ENCODE assay signal across 12 mouse cellular contexts in genomic region chr6:41662320-41662719, GRCm38 (mm10). TPM values are rescaled to one million over a fixed set of nuclear protein-coding genes. Genes with fewer than 3 reads are reported as not detected.
A peak's percentile ranks its signal among the peaks of the same experiment; 100 is the strongest.
DNase-seq lines count a peak whose midpoint lies in the region; ATAC-seq and TF ChIP-seq lines count a peak whose summit lies in the region.
"Had no signal": no experiment of that assay in that cellular context is flagged by ENCODE, and none has a peak within 500 bp of the region (broad histone marks: within the 10 kb centered on the region; RNA-seq: fewer than 3 reads in every experiment).

No protein-coding gene starts in this region.

- peak; percentile 47 for TF ChIP-seq CTCF in lung, embryonic 14.5 days (IDR thresholded peaks at IDR 0.05; ENCODE audit: low read depth)
- no peak for TF ChIP-seq CTCF in lung, adult 2 months (IDR thresholded peaks at IDR 0.05; ENCODE audit: insufficient read depth, low read length)
- TF ChIP-seq CTCF in stomach, postnatal 0 days (IDR thresholded peaks at IDR 0.05; ENCODE audit: low read depth), result peak; percentile 65

- no peak overlapping the region for H3K4me2 ChIP-seq in lung, embryonic 14.5 days
- H3K4me2 ChIP-seq in stomach, postnatal 0 days (replicated peaks; ENCODE audit: low read depth), result no peak overlapping the region
- H3K4me2 ChIP-seq: liver, embryonic 13.5 days; neural tube, embryonic 12.5 days had no signal

- ATAC-seq in lung, embryonic 14.5 days (ENCODE audit: insufficient read depth), result no peak
- ATAC-seq in stomach, postnatal 0 days (ENCODE audit: low FRiP score, low TSS enrichment), result 0 out of 2 replicates have a peak, but pooled peaks have one; percentile 38

- H3K4me1 ChIP-seq in lung, embryonic 14.5 days (ENCODE audit: insufficient read depth), result no peaks in the 10 kb centered on the region
- H3K4me1 ChIP-seq in lung, adult 2 months (ENCODE audit: control insufficient read depth, insufficient read depth, low read length), result no peaks in the 10 kb centered on the region
- H3K4me1 ChIP-seq in stomach, postnatal 0 days (replicated peaks; ENCODE audit: control insufficient read depth, insufficient read depth), result no peaks in the 10 kb centered on the region
- H3K4me1 ChIP-seq: liver, embryonic 13.5 days; neural tube, embryonic 12.5 days had no signal

- no peak overlapping the region for H3K4me3 ChIP-seq in lung, embryonic 14.5 days (ENCODE audit: low read depth, low read length)
- H3K4me3 ChIP-seq in lung, adult 2 months (replicated peaks; ENCODE audit: extremely low read depth, low read depth, low read length), result no peak overlapping the region
- no peak overlapping the region for H3K4me3 ChIP-seq in stomach, postnatal 0 days (ENCODE audit: low read depth, low read length)
- H3K4me3 ChIP-seq: liver, embryonic 13.5 days; neural tube, embryonic 12.5 days had no signal

- WGBS in lung, embryonic 14.5 days, result 41% methylated on average over 2 of the region's 2 CpGs
- 24% methylated on average over 2 of the region's 2 CpGs for WGBS in lung, adult 2 months
- WGBS in stomach, postnatal 0 days, result 29% methylated on average over 2 of the region's 2 CpGs

- no peak for TF ChIP-seq POLR2A in lung, adult 2 months (IDR thresholded peaks at IDR 0.05; ENCODE audit: borderline replicate concordance, extremely low read depth, low read depth, low read length)

- TF ChIP-seq EP300 in stomach, postnatal 0 days (optimal IDR thresholded peaks at IDR 0.05), result no peak

- H3K36me3 ChIP-seq in lung, embryonic 14.5 days (ENCODE audit: insufficient read depth), result no peaks in the 10 kb centered on the region
- H3K36me3 ChIP-seq in stomach, postnatal 0 days (ENCODE audit: control insufficient read depth, insufficient read depth, low read length), result no peaks in the 10 kb centered on the region
- H3K36me3 ChIP-seq: liver, embryonic 13.5 days; neural tube, embryonic 12.5 days had no signal

- DNase-seq in embryo, embryonic 10 days (ENCODE audit: low spot score), result peak; percentile 29
- no peak for DNase-seq in embryo, embryonic 9.5 days (ENCODE audit: extremely low spot score)
- peak; percentile 39 for DNase-seq in lung, embryonic 14.5 days
- DNase-seq in lung, adult 2 months, result no peak
- DNase-seq in embryo, embryonic 11 days, result peak; percentile 14
- no peak for DNase-seq in stomach, postnatal 0 days (ENCODE audit: low spot score)
- no peak for DNase-seq in cerebellum, adult 11 months
- no peak for DNase-seq in layer of hippocampus, adult 8-10 months (ENCODE audit: low spot score in 2 of 2)
- DNase-seq: liver, embryonic 13.5 days had no signal

- H3K27ac ChIP-seq in lung, embryonic 14.5 days (ENCODE audit: low read depth), result no peak overlapping the region
- H3K27ac ChIP-seq in stomach, postnatal 0 days (replicated peaks), result no peak overlapping the region
- H3K27ac ChIP-seq: liver, embryonic 13.5 days; neural tube, embryonic 12.5 days had no signal

- H3K9ac ChIP-seq in lung, embryonic 14.5 days, result no peak overlapping the region
- no peak overlapping the region for H3K9ac ChIP-seq in stomach, postnatal 0 days (ENCODE audit: low read length)
- H3K9ac ChIP-seq: liver, embryonic 13.5 days; neural tube, embryonic 12.5 days had no signal

- no peaks in the 10 kb centered on the region for H3K9me3 ChIP-seq in lung, embryonic 14.5 days (ENCODE audit: low read depth, low read length)
- H3K9me3 ChIP-seq in stomach, postnatal 0 days (ENCODE audit: control insufficient read depth, low read length), result no peaks in the 10 kb centered on the region
- H3K9me3 ChIP-seq: liver, embryonic 13.5 days; neural tube, embryonic 12.5 days had no signal

- H3K27me3 ChIP-seq in lung, embryonic 14.5 days (ENCODE audit: insufficient read depth, low read length), result no peaks in the 10 kb centered on the region
- no peaks in the 10 kb centered on the region for H3K27me3 ChIP-seq in stomach, postnatal 0 days (ENCODE audit: control insufficient read depth, insufficient read depth, low read length)
- H3K27me3 ChIP-seq: liver, embryonic 13.5 days; neural tube, embryonic 12.5 days had no signal

RNA-seq across cellular contexts. Expression of gene Trpv5, which starts 18.2 kb away (rescaled TPM):
- not detected in 2 replicates for polyA plus RNA-seq in lung, embryonic 14.5 days (2014; fragmentation: Nextera tagmentation; extraction: Ambion mirVana)
- not detected in 2 replicates for polyA plus RNA-seq in lung, adult 2 months (2012; rRNA removed)
- not detected in 2 replicates for polyA plus RNA-seq in stomach, postnatal 0 days (2015; fragmentation: Nextera tagmentation; extraction: Ambion mirVana)
- total RNA-seq in layer of hippocampus, adult 8-10 months (2022), result not detected
- total RNA-seq: gastrocnemius, adult 8-10 months had no signal
- polyA plus RNA-seq: C2C12; liver, embryonic 13.5 days; neural tube, embryonic 12.5 days had no signal

RNA-seq across cellular contexts. Expression of gene Llcfc1, which starts 21.9 kb away (rescaled TPM):
- polyA plus RNA-seq in lung, embryonic 14.5 days (2014; fragmentation: Nextera tagmentation; extraction: Ambion mirVana), result not detected in 2 replicates
- not detected in 2 replicates for polyA plus RNA-seq in lung, adult 2 months (2012; rRNA removed)
- not detected in 2 replicates for polyA plus RNA-seq in stomach, postnatal 0 days (2015; fragmentation: Nextera tagmentation; extraction: Ambion mirVana)
- not detected for total RNA-seq in layer of hippocampus, adult 8-10 months (2022)
- total RNA-seq: gastrocnemius, adult 8-10 months had no signal
- polyA plus RNA-seq: C2C12; liver, embryonic 13.5 days; neural tube, embryonic 12.5 days had no signal

RNA-seq across cellular contexts. Expression of gene Trpv6, which starts 26.1 kb away (rescaled TPM):
- polyA plus RNA-seq in lung, embryonic 14.5 days (2014; fragmentation: Nextera tagmentation; extraction: Ambion mirVana), result 1.5 and 1.6 TPM in 2 replicates
- 3.0 and 4.5 TPM in 2 replicates for polyA plus RNA-seq in lung, adult 2 months (2012; rRNA removed)
- polyA plus RNA-seq in stomach, postnatal 0 days (2015; fragmentation: Nextera tagmentation; extraction: Ambion mirVana), result 7.1 and 8.4 TPM in 2 replicates
- total RNA-seq in layer of hippocampus, adult 8-10 months (2022), result 1 to 10 TPM; 1.4 to 2.7 (median 1.9) TPM
- total RNA-seq: gastrocnemius, adult 8-10 months had no signal

RNA-seq across cellular contexts. Expression of gene Kel, which starts 41.8 kb away (rescaled TPM):
- polyA plus RNA-seq in lung, embryonic 14.5 days (2014; fragmentation: Nextera tagmentation; extraction: Ambion mirVana), result 0.41 and 1.8 TPM in 2 replicates
- polyA plus RNA-seq in lung, adult 2 months (2012; rRNA removed), result not detected in 2 replicates
- 0.29 and 0.45 TPM in 2 replicates for polyA plus RNA-seq in stomach, postnatal 0 days (2015; fragmentation: Nextera tagmentation; extraction: Ambion mirVana)
- not detected for total RNA-seq in layer of hippocampus, adult 8-10 months (2022)
- total RNA-seq: gastrocnemius, adult 8-10 months had no signal
- polyA plus RNA-seq: C2C12 had no signal

RNA-seq across cellular contexts. Expression of gene Ephb6, which starts 57.0 kb away (rescaled TPM):
- polyA plus RNA-seq in lung, embryonic 14.5 days (2014; fragmentation: Nextera tagmentation; extraction: Ambion mirVana), result 11.3 and 12.9 TPM in 2 replicates
- 13.0 and 16.2 TPM in 2 replicates for polyA plus RNA-seq in lung, adult 2 months (2012; rRNA removed)
- polyA plus RNA-seq in stomach, postnatal 0 days (2015; fragmentation: Nextera tagmentation; extraction: Ambion mirVana), result 23.5 and 24.3 TPM in 2 replicates
- 10 to 100 TPM; 75.3 to 83.9 (median 78.7) TPM for total RNA-seq in layer of hippocampus, adult 8-10 months (2022)

Comparison
In these comparisons a context has a peak if more than half of its experiments do, and no peak if none do; other contexts are left out.
1. DNase-seq: peak in embryo, embryonic 10 days (single experiment), lung, embryonic 14.5 days (single experiment) and embryo, embryonic 11 days (single experiment); none in embryo, embryonic 9.5 days (single experiment), lung, adult 2 months (single experiment), stomach, postnatal 0 days (single experiment), cerebellum, adult 11 months (single experiment) and layer of hippocampus, adult 8-10 months (0 of 2).